Mouse (Mus musculus) monocyte, adult 2 months (primary cell): ENCODE results near the gene Usp29.
"Not testable (repeated sequence)": the region's sequence is repeated elsewhere in the genome, so short reads cannot be mapped to it uniquely, and the experiment has no call there.

ENCODE experiments used
- DNase-seq, 2 experiments: peaks; one replicate each; pipeline ENCODE4 v3.0.0; 2022; ENCODE audit warnings: low spot score in 2 of 2, low read depth in 1 of 2

The Usp29 gene

GRCm38 (mm10) chr7:6760170-6760569 lies 29.8 kb downstream of the Usp29 start:
- no peak for DNase-seq

GRCm38 (mm10) chr7:6765240-6765639 lies 34.9 kb downstream of the Usp29 start:
- no peak for DNase-seq

GRCm38 (mm10) chr7:6770286-6770685 lies 39.9 kb downstream of the Usp29 start:
- DNase-seq, result no peak

- DNase-seq, result not testable (repeated sequence)
Observed at GRCm38 (mm10) chr7:6773865-6774413, 43.6 kb downstream of the Usp29 start.

GRCm38 (mm10) chr7:6776314-6777059 lies 46.1 kb downstream of the Usp29 start:
- no peak for DNase-seq

- no peak for DNase-seq
Observed at GRCm38 (mm10) chr7:6777107-6777506, 46.7 kb downstream of the Usp29 start.

GRCm38 (mm10) chr7:6777689-6778088 lies 47.3 kb downstream of the Usp29 start:
- no peak for DNase-seq

GRCm38 (mm10) chr7:6779172-6779571 lies 48.8 kb downstream of the Usp29 start:
- DNase-seq, result no peak

- no peak for DNase-seq
Observed at GRCm38 (mm10) chr7:6781541-6781940, 51.2 kb downstream of the Usp29 start.

- DNase-seq, result no peak
Observed at GRCm38 (mm10) chr7:6784340-6785073, 54.1 kb downstream of the Usp29 start.

- DNase-seq, result no peak
Observed at GRCm38 (mm10) chr7:6787000-6787399, 56.6 kb downstream of the Usp29 start.

- DNase-seq, result no peak
Observed at GRCm38 (mm10) chr7:6788101-6788500, 57.7 kb downstream of the Usp29 start.

GRCm38 (mm10) chr7:6791286-6792065 lies 61.1 kb downstream of the Usp29 start:
- no peak for DNase-seq

- DNase-seq, result no peak
Observed at GRCm38 (mm10) chr7:6793240-6793639, 62.9 kb downstream of the Usp29 start.

GRCm38 (mm10) chr7:6793811-6794210 lies 63.4 kb downstream of the Usp29 start:
- DNase-seq, result no peak

- DNase-seq, result no peak
Observed at GRCm38 (mm10) chr7:6797408-6797807, 67.0 kb downstream of the Usp29 start.

GRCm38 (mm10) chr7:6799105-6799805 lies 68.9 kb downstream of the Usp29 start:
- DNase-seq, result no peak

- no peak for DNase-seq
Observed at GRCm38 (mm10) chr7:6800586-6801441, 70.4 kb downstream of the Usp29 start.

- DNase-seq, result no peak
Observed at GRCm38 (mm10) chr7:6801642-6802041, 71.3 kb downstream of the Usp29 start.

GRCm38 (mm10) chr7:6810556-6810955 lies 80.2 kb downstream of the Usp29 start:
- DNase-seq, result no peak
